Mouse (Mus musculus) left cerebral cortex, adult 2 months (tissue): ENCODE measurements around the gene Mei1. TPM values are rescaled to one million over a fixed set of nuclear protein-coding genes. Genes with fewer than 3 reads are reported as not detected.

ENCODE experiments used
- DNase-seq, 2 experiments: peaks; one replicate each; pipeline ENCODE4 v3.0.0; 2021 to 2022; ENCODE audit warnings: low spot score in 2 of 2, mixed read lengths in 1 of 2; ENCODE audit errors: extremely low spot score in 1 of 2
- H3K27ac ChIP-seq: fragments of 200-600 bp; 2 replicates; pipeline ENCODE4 v1.8.1; 2022
- H3K4me3 ChIP-seq: fragments of 200-600 bp; 2 replicates; pipeline ENCODE4 v1.8.1; 2022
- CTCF ChIP-seq: fragments of 200-600 bp; IDR thresholded peaks from 2 replicates; pipeline ENCODE4 v1.8.1; 2022; ENCODE audit warnings: antibody characterized with exemption, mild to moderate bottlenecking, moderate library complexity
- intact Hi-C: fragments of 180-260 bp; cut with DNase I; formaldehyde crosslinking; loops from one replicate; pipeline ENCODE4 v1.15.1; 2025
- total RNA-seq, 2 experiments: library from RNA; stranded (reverse); gene quantifications; 2 replicates each; pipeline ENCODE4 v1.2.3; 2021

Gene Mei1
- total RNA-seq, 2 experiments from 2014 or later = 4.0 to 4.5 TPM

DNA sequence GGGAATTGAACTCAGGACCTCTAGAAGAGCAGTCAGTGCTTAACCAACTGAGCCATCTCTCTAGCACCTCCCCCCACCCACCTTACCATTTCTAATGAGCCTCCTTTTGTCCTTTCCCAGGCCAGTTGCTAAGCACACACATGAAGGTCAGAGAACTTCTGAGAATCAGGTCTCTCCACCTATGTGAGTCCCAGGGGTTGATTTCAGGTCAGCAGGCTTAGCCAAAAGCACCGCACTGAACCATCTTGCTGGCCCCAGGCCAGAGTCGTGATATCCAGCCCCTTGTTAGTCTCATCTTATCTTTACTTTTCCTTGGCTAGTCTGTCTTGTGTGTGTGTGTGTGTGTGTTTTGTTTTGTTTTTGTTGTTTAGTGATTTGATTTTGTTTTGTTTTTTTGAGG lies 75.6 kb downstream of the Mei1 start:
- TF ChIP-seq CTCF = no peak

DNA sequence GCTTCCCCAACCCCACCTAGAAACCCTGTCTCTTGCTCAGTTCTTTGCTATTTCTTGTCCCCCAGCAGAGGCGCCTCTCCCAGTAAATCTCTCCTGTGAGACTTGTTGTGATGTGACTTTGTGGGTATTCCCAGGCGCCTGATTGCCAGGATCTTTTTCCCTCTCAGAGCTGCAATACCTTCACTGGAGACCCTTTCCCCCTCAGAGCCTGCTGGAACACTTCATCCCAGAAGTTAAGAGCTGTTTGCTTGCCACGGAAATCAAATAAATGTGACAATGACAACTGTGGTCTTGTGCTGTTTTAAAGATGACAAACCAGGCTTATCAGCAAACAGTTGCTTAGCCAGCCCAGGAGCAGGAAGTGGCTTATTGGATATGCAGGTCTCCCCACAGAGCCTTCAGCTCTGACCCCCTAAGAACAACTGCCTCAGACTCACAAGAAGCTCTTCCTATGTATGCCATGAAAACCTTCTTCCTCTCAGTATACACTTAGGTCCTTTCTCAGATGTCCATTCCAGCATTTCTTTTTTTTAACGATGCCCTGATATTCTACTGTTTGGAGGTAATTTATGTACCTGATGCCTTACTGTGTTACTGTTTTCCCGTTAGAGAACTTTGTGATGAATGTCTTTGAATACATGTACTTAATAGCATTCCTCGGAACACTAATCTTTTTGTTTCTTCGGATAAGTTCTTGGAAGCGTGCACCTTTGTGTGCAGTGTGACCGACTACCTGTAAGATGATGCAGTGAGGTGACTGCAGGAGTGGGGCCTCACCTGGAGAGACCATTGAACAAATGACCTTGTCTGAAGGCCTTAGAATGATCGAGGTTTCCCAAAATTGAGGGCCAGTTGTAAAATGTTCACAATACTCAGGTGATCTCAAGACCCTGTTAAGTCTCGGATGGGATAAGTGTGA lies 76.3 kb downstream of the Mei1 start:
- intact Hi-C loops = loop anchor here (2.0 kb wide), 1 partner anchor 19 kb away; no protein-coding TSS in a partner anchor
- no peak for DNase-seq
- TF ChIP-seq CTCF = no peak; the same call in 1 of the 2 replicates
- peak overlapping the region; percentile 94 for H3K27ac ChIP-seq
- peak overlapping the region; percentile 89 for H3K4me3 ChIP-seq

More for the DNA sequence above, 75.6 kb downstream of the Mei1 start:
- no peak overlapping the region for H3K4me3 ChIP-seq
- intact Hi-C loops = no loop called here
- no peak for DNase-seq
- H3K27ac ChIP-seq = no peak overlapping the region

- TF ChIP-seq CTCF = no peak
- DNase-seq = peak; percentile 97 to 98
- peak within 1 kb of the TSS; percentile 89 for H3K4me3 ChIP-seq
- intact Hi-C loops = loop anchor here (2.0 kb wide), 1 partner anchor 18 kb away; no protein-coding TSS in a partner anchor
- peak within 1 kb of the TSS; percentile 97 for H3K27ac ChIP-seq
Observed at GRCm38 (mm10) chr15:82146770-82147610, 77.2 kb downstream of the Mei1 start, which contains the start of gene Srebf2. Gene Srebf2, plus strand, starts transcription at chr15:82147181.

- intact Hi-C loops = loop anchor here (2.0 kb wide), 1 partner anchor 17 kb away; no protein-coding TSS in a partner anchor
- peak overlapping the region; percentile 89 for H3K4me3 ChIP-seq
- DNase-seq = peak; percentile 53 to 64
- peak; percentile 29 for TF ChIP-seq CTCF
- peak overlapping the region; percentile 97 for H3K27ac ChIP-seq
Observed at GRCm38 (mm10) chr15:82147611-82148111, 77.9 kb downstream of the Mei1 start.

- DNase-seq = no peak
- intact Hi-C loops = no loop called here
- Histone ChIP-seq H3K4me3 (peak overlapping the region; percentile 89), H3K27ac (peak overlapping the region; percentile 97)
- no peak for TF ChIP-seq CTCF
Observed at GRCm38 (mm10) chr15:82148510-82148911, 78.7 kb downstream of the Mei1 start.

DNA sequence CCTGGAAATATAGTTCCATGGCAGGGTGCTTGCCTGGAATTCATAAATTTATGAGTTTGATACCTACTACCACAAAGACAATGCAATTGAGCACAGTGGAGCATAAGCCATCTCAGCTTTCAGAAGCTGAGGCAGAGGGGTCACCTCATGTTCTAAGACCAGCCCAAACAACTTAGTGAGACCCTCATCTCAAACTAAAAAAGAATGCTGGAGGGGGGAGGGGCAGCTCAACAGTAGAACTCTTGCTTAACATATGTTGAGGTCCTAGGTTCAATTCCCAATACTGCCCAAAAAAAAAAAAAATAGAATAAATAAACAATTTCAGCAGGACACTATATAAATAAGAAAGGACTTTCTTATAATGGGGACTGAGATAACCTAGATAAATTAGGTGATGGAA lies 80.2 kb downstream of the Mei1 start:
- Histone ChIP-seq H3K27ac (no peak overlapping the region), H3K4me3 (no peak overlapping the region)
- no peak for DNase-seq
- TF ChIP-seq CTCF = no peak
- intact Hi-C loops = no loop called here

GRCm38 (mm10) chr15:82151176-82151575 lies 81.4 kb downstream of the Mei1 start:
- H3K4me3 ChIP-seq = no peak overlapping the region
- H3K27ac ChIP-seq = no peak overlapping the region
- no peak for TF ChIP-seq CTCF
- no peak for DNase-seq
- intact Hi-C loops = no loop called here

DNA sequence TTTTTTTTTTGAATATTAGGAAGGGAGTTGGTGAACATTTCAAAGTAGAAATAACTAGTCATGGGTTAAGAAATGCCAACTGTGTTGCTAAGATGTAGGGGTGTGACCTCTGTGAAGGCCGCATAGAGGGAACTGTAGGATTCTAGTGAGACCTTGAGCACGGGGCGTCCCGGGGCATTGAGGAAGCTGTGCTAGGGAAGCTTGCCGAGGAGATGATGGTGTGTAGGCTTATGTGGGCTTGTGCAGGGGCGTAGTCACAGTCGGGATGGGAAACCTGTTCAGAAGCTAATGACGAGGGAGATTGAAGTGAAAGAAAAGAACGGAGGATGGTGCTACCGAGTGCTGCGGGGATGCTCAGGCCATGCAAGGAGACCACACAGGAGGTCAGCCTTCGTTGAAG lies 82.2 kb downstream of the Mei1 start:
- H3K4me3 ChIP-seq = no peak overlapping the region
- DNase-seq = no peak
- intact Hi-C loops = no loop called here
- no peak overlapping the region for H3K27ac ChIP-seq
- TF ChIP-seq CTCF = no peak

DNA sequence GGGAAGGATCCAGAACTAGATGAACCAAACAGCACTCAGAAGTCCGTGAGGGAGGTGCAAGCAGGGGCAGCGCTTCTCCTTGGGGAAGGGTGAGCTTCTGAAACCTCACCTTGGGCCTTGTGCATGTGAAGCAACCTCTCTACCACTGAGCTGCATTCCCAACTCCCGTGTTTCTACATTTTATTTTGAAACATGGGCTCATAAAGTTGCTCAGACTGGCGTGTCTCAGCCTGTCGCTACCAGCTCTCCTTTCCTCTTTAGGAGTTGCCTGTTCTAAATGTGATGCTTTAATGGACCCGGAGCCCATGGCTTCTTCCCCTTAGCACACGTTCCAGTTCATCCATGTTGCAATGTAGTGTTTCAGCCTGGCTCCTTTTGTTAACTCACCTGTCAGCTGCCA lies 82.6 kb downstream of the Mei1 start:
- no peak overlapping the region for H3K4me3 ChIP-seq
- H3K27ac ChIP-seq = no peak overlapping the region
- intact Hi-C loops = no loop called here
- TF ChIP-seq CTCF = no peak
- no peak for DNase-seq

- no peak overlapping the region for H3K27ac ChIP-seq
- intact Hi-C loops = no loop called here
- TF ChIP-seq CTCF = no peak
- no peak overlapping the region for H3K4me3 ChIP-seq
- no peak for DNase-seq
Observed at GRCm38 (mm10) chr15:82156298-82156697, 86.5 kb downstream of the Mei1 start.

DNA sequence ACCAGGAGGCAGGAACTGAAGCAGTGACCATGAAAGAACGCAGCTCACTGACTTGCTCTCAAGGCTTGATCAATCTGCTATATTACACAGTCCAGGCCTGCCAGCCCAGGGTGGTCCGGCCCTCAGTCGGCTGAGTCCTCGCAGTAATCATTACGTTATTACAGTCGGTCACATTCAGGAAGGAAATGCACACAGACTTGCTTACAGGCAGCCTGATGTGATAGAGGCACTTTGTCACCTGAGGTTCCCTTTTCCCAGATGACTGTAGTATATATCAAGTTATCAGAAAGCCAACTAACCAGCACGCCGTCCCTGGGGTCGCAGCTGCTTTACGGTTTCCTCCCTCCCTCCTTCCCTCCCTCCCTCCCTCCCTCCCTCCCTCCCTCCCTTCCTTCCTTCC lies 87.1 kb downstream of the Mei1 start:
- Histone ChIP-seq H3K27ac (no peak overlapping the region), H3K4me3 (no peak overlapping the region)
- no peak for TF ChIP-seq CTCF
- intact Hi-C loops = no loop called here
- DNase-seq = no peak
